Mouse (Mus musculus) CD4-positive, CD25-positive, alpha-beta regulatory T cell, adult 2 months (primary cell): ENCODE measurements at regions not wholly inside any gene's neighbourhood (a gene's known extent, or its start where the extent isn't known, plus 50 kb on each side); places are given as distances from the start of the nearest gene placed in this dataset.

Source experiments
- DNase-seq: peaks from one replicate; pipeline ENCODE4 v3.0.0-alpha.2; 2012; ENCODE audit warnings: low read depth, low spot score

DNA sequence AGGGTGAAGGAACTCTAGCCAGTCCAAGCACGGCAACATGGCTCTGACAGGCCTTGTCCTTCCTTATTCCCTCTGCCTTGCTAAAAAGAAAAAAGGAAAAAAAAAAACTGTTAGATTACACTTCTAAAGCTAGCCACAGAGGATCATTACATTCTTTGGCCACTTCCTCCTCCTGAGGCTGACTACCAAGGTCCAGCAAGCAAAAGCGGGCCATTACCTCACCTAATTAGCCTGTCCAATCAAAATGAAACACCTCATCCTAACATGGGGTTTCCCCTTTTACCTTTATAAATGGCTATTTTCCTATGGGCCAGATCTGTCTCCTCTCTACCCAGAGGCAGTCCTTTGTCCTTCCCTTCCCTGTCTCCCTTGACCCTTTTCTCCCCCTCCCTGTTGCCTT is 102.2 kb downstream of the Pih1h3b start:
- DNase-seq = no peak

DNA sequence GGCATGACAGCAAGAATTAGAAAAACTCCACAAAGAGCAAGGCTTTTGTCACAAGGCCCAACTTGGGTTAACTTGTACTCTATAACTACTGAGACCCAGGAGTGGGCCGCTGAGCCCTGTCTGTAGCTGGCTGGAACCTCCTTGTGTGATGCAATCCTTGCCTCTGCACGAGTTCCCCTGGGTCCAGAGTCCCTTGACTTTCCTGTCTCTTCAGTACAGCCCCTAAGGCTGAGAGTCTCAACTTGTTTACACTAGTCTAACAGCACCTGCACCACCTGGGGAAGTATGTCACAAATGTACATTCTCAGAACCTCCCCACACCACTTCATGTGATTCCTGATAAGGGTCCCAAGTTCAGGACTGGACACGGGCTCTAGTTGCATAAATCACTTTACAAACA is 103.3 kb downstream of the Pih1h3b start:
- no peak for DNase-seq

DNA sequence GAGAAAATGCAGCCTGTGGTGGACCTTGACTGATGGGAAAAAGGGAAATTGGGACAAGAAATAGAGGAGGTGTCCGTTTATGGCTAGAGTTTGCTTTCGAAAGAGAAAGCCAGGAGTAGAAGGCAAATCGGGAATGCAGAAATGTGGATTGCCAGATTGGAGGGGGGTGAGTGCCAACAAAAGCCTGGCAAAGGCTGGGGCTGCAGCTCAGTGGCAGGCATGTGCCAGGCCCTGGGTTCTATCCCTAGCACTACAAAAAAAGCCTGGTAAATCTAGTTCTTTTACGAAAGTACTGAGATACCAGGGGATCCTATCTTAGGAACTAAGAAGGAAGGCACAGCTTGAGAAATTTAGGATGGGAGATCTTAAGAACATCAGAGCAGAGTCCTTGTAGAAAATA is 117.2 kb downstream of the Pih1h3b start:
- no peak for DNase-seq

DNA sequence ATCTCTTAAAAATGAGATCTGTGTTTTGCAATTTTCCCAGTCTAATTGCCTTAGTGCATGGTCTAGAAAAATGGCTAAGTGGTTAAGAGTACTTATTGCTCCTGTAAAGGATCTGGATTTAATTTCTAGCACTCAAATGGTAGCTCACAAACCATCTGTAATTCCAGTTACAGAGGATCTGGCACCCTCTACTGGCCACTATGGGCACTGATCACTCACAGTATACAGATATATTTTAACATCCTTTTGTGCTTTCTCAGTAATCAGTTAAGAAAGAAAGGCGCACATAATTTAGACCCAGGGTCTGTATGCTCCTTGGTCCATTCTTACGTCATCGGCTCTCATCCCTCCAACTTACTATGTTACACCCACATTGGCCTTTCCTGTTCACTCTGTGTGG is 120.3 kb downstream of the Pih1h3b start:
- DNase-seq = peak; percentile 2

DNA sequence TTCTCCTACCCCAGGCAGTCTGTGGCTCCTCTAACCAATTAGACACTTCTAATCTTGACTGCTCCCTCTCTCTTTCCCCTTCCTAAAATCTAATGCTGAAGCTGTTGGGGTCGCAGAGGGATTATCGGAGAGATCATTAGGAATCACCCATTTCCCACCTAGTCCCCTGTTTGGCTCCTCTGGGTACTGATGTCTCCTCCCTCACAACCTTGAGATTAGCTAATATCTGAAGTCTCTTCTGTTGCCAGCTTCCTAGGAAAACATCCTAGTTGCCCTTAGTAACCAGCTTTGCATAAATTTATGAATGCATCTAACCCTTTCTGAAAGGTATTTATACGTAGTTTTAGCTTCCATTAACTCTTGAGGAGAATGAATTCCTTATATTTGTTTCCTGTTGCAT is 138.4 kb upstream of the Frmpd3 start:
- DNase-seq = no peak

DNA sequence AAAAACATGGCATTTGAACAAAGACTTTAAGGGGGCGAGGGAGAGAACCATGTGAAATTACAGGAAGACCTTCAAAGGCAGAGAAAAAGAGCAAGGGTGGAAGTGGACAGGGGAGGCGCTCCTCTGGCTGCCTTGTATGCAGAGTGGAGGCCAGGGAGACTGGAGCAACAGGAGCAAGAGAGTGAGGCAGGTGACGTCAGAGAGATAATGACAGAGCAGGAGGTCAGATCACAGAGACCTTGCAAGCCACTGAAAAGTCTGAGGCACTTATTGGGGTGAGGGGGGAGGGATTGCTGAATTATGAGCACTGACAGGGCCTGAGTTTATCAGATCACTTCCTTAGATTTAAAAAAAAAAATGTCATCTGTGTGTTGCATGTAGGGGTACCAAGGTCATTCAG is 133.3 kb upstream of the Frmpd3 start:
- no peak for DNase-seq

DNA sequence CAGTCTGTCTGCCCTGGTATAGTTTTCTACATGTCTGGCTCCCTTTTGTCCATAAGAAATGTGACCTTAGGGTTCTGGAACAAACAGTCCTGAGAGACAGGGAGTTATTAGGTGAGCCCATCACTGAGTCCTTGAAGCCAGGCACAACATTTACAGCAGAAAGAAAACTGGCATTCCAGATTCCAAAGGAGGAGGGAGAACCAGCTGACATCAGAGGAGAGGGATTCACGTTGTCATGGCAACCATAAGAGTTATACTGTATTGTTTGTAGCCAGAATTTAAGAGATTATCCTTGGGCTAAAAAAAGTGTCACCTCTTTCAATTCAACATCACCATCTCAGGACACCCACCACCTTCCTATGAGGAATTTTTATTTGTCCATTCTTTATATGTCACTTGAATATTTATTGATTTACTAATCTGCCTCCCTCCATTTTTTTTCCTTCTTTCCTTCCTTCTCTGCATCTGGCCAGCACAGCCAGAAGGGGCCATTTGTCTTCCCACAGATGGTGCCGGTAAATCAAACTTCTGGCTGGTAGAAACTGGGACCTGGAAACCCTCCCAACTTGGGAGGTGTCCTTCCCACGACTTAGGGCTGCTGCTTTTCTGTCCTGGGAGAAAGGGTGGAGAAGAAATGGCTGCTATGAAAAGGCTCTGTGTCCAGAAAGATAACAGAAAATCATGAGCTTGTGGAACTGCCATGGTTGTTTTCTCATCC is 129.3 kb upstream of the Frmpd3 start:
- DNase-seq = no peak

DNA sequence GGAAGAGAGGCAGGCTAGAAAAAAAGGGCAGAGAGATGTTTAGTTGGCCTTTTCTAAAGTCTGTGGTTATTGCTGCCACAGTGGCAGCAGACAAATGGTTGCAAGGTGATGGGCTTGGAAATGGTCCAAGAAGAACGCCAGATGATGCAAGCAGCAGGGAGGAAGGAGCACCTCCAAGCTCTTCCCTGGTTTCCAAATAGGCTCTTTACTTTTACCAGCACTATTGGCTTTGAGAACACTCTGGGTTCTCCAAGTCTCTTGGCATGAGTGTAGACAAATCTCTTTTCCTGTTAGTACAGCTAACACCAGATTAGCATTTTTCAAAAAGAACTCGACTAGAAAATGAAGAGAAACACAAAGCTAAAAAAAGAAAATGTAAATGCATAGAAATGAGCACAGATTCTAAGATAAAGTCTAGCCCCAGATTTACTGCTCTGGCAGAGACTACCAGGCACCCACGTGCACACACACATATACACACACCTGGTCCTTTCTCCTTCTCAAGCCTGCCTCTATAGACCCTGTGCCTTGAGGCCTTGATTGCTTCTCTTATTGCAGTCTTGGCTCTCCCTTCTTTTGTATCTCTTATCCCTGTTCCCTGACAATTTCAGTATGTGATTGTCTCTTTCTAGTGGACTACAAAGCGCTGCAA is 127.7 kb upstream of the Frmpd3 start:
- DNase-seq = no peak

DNA sequence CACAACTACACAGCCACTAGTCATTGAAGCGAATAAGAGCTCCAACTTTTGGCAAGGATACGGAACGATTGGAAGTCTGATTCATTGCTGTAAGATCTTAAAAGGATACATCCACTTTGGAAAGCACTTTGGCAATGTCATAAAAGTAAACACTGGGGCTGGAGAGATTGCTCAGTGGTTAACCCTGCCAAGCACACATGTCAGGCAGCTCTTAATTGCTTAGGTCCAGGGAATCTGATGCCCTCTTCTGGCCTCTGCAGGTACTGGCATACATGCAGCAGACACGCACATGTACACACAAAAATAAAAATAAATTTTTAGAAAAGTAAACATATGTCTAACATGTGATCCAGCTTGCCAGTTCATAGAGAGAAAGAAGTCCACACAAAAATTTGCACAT is 86.3 kb upstream of the Frmpd3 start:
- DNase-seq = no peak

DNA sequence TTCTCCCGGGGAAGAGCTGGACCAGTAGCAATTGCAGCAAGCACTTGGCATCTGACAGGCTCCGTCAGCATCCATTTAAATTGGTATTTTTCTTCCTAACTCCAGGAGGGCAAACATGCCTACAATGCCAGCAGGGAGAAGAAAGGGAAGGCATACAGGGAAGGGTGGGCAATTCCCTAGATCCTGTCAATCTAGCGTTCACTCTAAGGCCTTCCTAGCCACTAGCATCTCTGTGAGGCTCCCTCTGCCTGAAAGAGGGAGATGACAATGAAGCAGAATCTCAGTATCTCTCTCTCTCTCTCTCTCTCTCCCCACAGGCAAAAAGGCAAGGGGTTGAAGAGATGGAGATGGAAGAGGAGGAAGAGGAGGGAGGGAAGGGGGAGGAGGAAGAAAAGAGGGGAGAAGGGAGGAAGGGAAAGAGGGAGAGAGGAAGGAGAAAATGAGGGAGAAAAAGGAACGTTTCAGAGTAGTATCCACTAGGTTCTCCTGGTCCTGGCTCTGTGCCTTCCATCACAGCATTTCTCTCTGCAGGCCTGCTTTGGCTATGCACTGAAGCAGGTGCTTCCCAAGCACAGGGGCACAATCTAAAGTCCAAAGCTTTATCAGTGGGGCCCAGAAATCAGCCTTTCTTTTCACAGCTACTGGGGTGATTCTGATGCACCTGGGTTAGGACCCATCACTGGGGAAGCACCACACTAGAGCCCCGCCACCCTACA is 72.2 kb upstream of the Frmpd3 start:
- no peak for DNase-seq

DNA sequence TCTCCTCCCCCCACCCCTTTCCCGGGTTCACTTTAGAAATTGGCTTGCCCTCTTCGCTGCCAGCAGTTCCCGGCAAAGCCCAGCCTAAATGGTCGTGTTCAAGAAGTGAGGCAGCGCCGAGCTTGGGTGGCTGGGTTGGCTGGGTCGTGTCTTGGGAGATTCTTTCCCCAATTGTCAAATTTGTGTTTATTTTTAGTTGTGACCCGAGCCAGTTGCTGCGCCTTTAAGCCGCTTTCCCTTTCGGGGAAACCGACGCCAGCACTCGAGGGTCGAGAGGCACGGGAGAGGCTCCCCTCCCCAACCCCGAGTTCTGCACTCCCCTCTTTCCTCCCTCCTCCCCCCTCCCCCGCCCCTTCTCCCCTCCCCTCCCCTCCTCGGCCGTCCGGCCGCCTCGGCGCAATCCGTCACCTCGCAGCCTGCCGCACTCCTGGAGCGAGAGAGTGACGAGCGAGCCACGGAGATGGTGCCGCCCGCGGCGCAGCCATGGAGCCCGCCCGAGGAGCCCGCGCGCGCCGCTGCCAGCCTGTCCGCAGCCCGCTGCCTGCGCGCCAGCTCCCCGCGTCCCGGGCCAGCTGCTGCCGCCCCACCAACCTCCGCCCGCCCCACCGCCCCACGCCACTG is 64.6 kb upstream of the Frmpd3 start:
- no peak for DNase-seq

DNA sequence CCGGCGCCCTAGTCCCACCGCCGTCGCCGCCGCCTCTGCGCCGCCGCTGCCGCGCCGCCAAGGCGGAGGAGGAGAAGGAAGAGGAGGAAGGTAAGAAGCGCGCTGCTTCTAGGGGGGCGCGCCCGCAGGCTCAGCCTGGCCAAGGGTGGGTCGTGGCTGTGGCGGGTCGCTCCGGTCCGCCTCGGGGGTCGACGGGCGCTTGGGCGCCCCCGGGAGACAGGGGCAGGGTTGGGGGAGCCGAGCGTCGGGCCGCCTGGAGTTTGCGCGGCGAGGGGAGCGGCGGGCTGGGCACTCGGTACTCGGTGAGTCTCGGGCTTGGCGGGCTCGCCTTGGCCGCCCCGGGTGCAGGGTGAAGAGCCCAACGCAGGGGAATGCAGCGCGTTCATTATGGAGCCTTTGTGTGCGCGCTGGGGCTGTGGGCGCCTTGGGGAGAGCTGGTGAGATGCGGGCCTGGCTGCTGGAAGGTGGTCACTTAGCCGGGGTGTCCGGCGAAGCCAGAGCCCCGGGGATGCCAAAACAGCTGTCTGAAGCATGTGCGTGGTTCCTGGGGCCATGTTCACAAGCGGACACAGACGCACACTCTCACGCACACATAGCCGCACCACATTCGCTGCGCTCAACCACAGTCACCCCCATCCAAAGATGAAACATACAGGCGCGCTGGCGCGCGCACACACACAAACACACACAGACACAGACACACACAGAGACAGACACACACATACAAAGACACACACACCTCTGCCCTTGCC is 63.9 kb upstream of the Frmpd3 start:
- DNase-seq = no peak

DNA sequence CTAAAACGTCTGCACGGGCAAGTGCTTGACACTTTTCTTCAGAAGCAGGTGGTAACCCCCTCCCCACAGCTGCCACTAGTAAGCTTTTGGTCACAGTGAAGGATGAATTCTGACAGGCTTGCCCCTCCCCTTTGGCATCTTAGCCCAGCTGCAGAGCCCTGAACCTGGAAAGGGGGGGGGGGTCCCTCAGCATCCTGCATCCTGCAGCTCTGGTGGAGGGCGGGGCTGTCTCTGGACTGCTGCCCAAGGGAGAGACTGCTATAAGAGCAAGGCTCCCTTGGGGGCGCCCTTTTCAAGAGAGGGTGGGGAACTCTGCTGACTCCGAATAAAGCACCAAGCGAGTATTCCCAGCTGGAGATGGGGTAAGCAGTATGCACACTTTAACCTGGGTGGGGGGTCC is 62.8 kb upstream of the Frmpd3 start:
- no peak for DNase-seq

DNA sequence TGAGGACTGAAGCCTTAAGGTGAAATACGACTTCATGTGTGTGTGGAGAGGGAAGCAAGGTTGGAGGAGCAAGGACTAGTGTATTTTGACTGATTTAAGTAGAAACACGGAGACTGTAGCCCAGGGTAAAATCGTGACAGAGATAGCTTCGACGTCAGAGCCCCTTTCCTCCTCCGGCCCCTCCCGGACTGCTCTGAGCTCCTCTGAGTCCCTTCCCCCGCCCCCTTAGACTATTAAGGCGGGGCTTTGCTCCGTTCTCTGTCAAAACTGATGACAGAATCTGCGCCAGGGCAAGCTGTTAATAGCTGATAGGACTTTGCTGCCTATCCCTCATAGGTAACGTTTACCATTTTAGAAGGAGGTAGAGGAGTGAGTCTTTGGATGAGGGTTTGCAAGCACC is 62.0 kb upstream of the Frmpd3 start:
- DNase-seq = no peak
